Mouse (Mus musculus) hindbrain, embryonic 13.5 days (tissue): ENCODE measurements around the gene Chaf1b. TPM values are rescaled to one million over a fixed set of nuclear protein-coding genes. Genes with fewer than 3 reads are reported as not detected.

Source experiments
- ATAC-seq: fragments of 200-750 bp; cut with Nextera tagmentation; 2 replicates; pipeline ENCODE4 v1.8.0; 2017; ENCODE audit warnings: moderate TSS enrichment; ENCODE audit not compliant: low FRiP score
- H3K27ac ChIP-seq: fragments of 300-500 bp; sonication (generic); 2 replicates; pipeline ENCODE4 v1.5.1; 2015; ENCODE audit warnings: inconsistent platforms, mild to moderate bottlenecking, moderate library complexity
- H3K27me3 ChIP-seq: fragments of 300-500 bp; sonication (generic); 2 replicates; pipeline ENCODE4 v1.6.1; 2015; ENCODE audit warnings: mild to moderate bottlenecking, inconsistent platforms
- H3K36me3 ChIP-seq: fragments of 300-500 bp; sonication (generic); 2 replicates; pipeline ENCODE4 v1.6.1; 2015; ENCODE audit warnings: mild to moderate bottlenecking, inconsistent platforms
- H3K4me1 ChIP-seq: fragments of 300-500 bp; sonication (generic); replicated peaks from 2 replicates; pipeline ENCODE4 v1.6.1; 2015; ENCODE audit warnings: inconsistent platforms
- H3K4me2 ChIP-seq: fragments of 300-500 bp; sonication (generic); 2 replicates; pipeline ENCODE4 v1.6.1; 2015; ENCODE audit warnings: inconsistent platforms, mild to moderate bottlenecking, moderate library complexity
- H3K4me3 ChIP-seq: fragments of 300-500 bp; sonication (generic); 2 replicates; pipeline ENCODE4 v1.5.1; 2015; ENCODE audit warnings: mild to moderate bottlenecking, inconsistent platforms
- H3K9ac ChIP-seq: fragments of 300-500 bp; sonication (generic); 2 replicates; pipeline ENCODE4 v1.6.1; 2015; ENCODE audit warnings: mild to moderate bottlenecking, inconsistent platforms
- H3K9me3 ChIP-seq: fragments of 300-500 bp; sonication (generic); 2 replicates; pipeline ENCODE4 v1.6.1; 2016; ENCODE audit warnings: inconsistent platforms
- WGBS: fragments of 180-500 bp; shearing (Covaris S2); methylation state at CpG from one replicate; pipeline ENCODE4 v1.1.7; 2015; 5-methylcytosine and 5-hydroxymethylcytosine counted together
- polyA plus RNA-seq: library from polyadenylated mRNA; unstranded; fragments of >200 nt; fragmentation: Nextera tagmentation; extraction: Ambion mirVana; gene quantifications from 2 replicates; pipeline ENCODE4 v1.2.1, GENCODE M21; 2015

Chaf1b gene
- polyA plus RNA-seq = 21.4 and 26.5 TPM in 2 replicates

GRCm38 (mm10) chr16:93883423-93884085 is at the start of gene Chaf1b:
Gene Chaf1b, plus strand, starts transcription at chr16:93883901.
- Histone ChIP-seq H3K36me3 (peaks cover 8% of the 10 kb centered on the region; the same call in 1 of the 2 replicates), H3K4me2 (peak within 1 kb of the TSS; percentile 89), H3K9ac (peak within 1 kb of the TSS; percentile 77), H3K9me3 (no peaks in the 10 kb centered on the region), H3K4me3 (peak within 1 kb of the TSS; percentile 80), H3K4me1 (peaks cover 16% of the 10 kb centered on the region), H3K27ac (peak within 1 kb of the TSS; percentile 46), H3K27me3 (no peaks in the 10 kb centered on the region)
- under 1% methylated on average over 54 of the region's 54 CpGs for WGBS
- peak; percentile 95 for ATAC-seq

- no peak overlapping the region for H3K9ac ChIP-seq
- peak overlapping the region; percentile 86; the same call in 1 of the 2 replicates for H3K4me2 ChIP-seq
- no peaks in the 10 kb centered on the region for H3K27me3 ChIP-seq
- peaks cover 18% of the 10 kb centered on the region for H3K4me1 ChIP-seq
- WGBS = 93% methylated on average over 2 of the region's 2 CpGs
- H3K36me3 ChIP-seq = peaks cover 3% of the 10 kb centered on the region; the same call in 1 of the 2 replicates
- H3K9me3 ChIP-seq = no peaks in the 10 kb centered on the region
- no peak for ATAC-seq
- no peak overlapping the region for H3K27ac ChIP-seq
- H3K4me3 ChIP-seq = no peak overlapping the region
Measured at GRCm38 (mm10) chr16:93834076-93834475, 49.6 kb upstream of the Chaf1b start.

GRCm38 (mm10) chr16:93839049-93839448 is 44.7 kb upstream of the Chaf1b start:
- H3K4me1 ChIP-seq = peaks cover 5% of the 10 kb centered on the region
- H3K4me2 ChIP-seq = no peak overlapping the region
- no peak for ATAC-seq
- peaks cover 5% of the 10 kb centered on the region; the same call in 1 of the 2 replicates for H3K36me3 ChIP-seq
- H3K4me3 ChIP-seq = no peak overlapping the region
- WGBS = 97% methylated on average over 1 of the region's 1 CpGs
- no peak overlapping the region for H3K27ac ChIP-seq
- no peaks in the 10 kb centered on the region for H3K9me3 ChIP-seq
- no peak overlapping the region for H3K9ac ChIP-seq
- no peaks in the 10 kb centered on the region for H3K27me3 ChIP-seq

DNA sequence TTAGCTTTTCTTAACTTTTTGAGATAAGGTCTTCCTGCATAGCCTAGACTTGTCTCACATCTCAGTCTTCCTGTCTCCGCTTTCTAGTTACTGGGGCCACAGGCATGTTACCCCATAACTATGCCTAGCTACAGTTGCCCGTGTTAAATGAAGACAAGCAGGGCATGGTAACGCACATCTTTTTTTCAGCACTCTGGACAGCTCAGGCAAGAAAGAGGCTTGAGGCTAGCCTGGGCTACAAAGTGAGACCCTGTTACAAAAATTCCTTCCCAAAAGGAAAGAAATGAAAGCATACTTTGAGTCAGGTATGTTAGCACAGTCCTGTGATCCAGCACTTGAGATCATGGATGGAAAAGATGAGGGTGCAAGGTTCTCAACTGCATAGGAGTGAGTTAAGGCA is 33.2 kb upstream of the Chaf1b start:
- no peak for ATAC-seq
- no peaks in the 10 kb centered on the region for H3K27me3 ChIP-seq
- no peaks in the 10 kb centered on the region for H3K9me3 ChIP-seq
- no peak overlapping the region for H3K4me3 ChIP-seq
- no peak overlapping the region for H3K27ac ChIP-seq
- H3K36me3 ChIP-seq = peaks cover 83% of the 10 kb centered on the region
- no peak overlapping the region for H3K9ac ChIP-seq
- no peak overlapping the region for H3K4me2 ChIP-seq
- no peaks in the 10 kb centered on the region for H3K4me1 ChIP-seq
- 95% methylated on average over 3 of the region's 3 CpGs for WGBS

- H3K9ac ChIP-seq = no peak overlapping the region
- no peak overlapping the region for H3K4me3 ChIP-seq
- no peaks in the 10 kb centered on the region for H3K27me3 ChIP-seq
- H3K4me1 ChIP-seq = no peaks in the 10 kb centered on the region
- no peaks in the 10 kb centered on the region for H3K9me3 ChIP-seq
- no peak overlapping the region for H3K27ac ChIP-seq
- H3K36me3 ChIP-seq = peaks cover 84% of the 10 kb centered on the region
- ATAC-seq = no peak
- WGBS = 92% methylated on average over 4 of the region's 4 CpGs
- H3K4me2 ChIP-seq = no peak overlapping the region
Measured at GRCm38 (mm10) chr16:93859967-93860366, 23.7 kb upstream of the Chaf1b start.

- Histone ChIP-seq H3K27me3 (no peaks in the 10 kb centered on the region), H3K4me1 (no peaks in the 10 kb centered on the region), H3K9ac (no peak overlapping the region), H3K27ac (no peak overlapping the region), H3K4me3 (no peak overlapping the region), H3K9me3 (no peaks in the 10 kb centered on the region), H3K36me3 (peaks cover 86% of the 10 kb centered on the region), H3K4me2 (no peak overlapping the region)
- no peak for ATAC-seq
Measured at GRCm38 (mm10) chr16:93860686-93861085, 23.0 kb upstream of the Chaf1b start.

DNA sequence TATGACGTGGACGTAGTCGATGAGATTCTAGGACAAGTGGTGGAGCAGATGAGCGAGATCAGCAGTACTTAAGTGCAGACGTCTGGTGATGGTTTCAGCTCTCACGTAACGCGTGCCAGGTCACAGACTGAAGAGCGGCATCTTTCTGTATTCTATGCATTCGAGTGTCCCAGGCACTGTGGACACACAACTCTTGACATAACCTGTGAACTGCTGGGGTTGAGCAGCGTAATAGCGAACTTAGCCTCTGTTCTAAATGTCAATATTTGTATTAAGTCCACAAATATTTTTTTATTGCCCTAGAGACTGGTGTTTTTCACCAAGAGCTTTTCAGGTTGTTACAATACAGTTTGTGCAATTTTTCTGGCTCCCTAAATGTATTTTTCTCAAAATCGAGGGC is 8.9 kb upstream of the Chaf1b start:
- H3K4me1 ChIP-seq = no peaks in the 10 kb centered on the region
- no peak overlapping the region for H3K4me2 ChIP-seq
- 92% methylated on average over 13 of the region's 13 CpGs for WGBS
- H3K27ac ChIP-seq = no peak overlapping the region
- no peaks in the 10 kb centered on the region for H3K27me3 ChIP-seq
- no peak overlapping the region for H3K4me3 ChIP-seq
- no peak for ATAC-seq
- no peak overlapping the region for H3K9ac ChIP-seq
- no peaks in the 10 kb centered on the region for H3K9me3 ChIP-seq
- peaks cover 70% of the 10 kb centered on the region for H3K36me3 ChIP-seq

DNA sequence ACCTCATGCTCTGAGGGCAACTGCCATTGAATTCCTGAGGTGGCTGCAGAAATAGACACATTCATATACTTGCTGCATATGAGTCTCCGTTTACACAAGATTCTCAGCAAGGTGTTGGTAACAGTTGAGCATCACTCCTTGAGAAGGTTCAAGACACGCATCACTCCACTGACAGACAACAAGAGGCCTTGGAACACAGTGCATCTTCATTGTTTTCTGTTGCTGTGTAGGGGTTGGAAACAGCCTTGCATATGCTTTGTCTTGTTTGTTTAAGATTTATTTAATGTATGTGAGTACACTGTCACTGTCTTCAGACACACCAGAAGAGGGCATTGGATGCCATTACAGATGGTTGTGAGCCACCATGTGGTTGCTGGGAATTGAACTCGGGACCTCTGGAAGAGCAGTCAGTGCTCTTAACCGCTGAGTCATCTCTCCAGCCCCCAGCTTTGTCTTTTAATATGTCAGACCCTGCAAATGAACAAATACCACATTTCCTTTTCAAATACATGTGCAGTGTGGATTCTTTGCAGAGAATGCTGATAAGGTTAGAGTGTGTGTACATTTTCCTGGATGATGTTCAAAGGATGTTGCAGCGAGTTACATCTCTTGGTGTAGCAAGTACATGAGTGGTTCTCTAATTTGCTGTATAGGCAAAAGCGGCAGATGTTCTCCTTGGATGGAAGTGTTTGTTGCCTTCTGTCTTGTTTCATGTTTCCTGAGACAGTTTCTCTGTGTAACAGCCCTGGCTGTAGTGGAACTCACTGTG is 5.9 kb upstream of the Chaf1b start:
- H3K9me3 ChIP-seq = no peaks in the 10 kb centered on the region
- no peaks in the 10 kb centered on the region for H3K27me3 ChIP-seq
- no peaks in the 10 kb centered on the region for H3K4me1 ChIP-seq
- peaks cover 43% of the 10 kb centered on the region for H3K36me3 ChIP-seq
- 92% methylated on average over 6 of the region's 6 CpGs for WGBS
- H3K9ac ChIP-seq = no peak overlapping the region
- no peak overlapping the region for H3K27ac ChIP-seq
- no peak for ATAC-seq
- H3K4me2 ChIP-seq = no peak overlapping the region
- H3K4me3 ChIP-seq = no peak overlapping the region

DNA sequence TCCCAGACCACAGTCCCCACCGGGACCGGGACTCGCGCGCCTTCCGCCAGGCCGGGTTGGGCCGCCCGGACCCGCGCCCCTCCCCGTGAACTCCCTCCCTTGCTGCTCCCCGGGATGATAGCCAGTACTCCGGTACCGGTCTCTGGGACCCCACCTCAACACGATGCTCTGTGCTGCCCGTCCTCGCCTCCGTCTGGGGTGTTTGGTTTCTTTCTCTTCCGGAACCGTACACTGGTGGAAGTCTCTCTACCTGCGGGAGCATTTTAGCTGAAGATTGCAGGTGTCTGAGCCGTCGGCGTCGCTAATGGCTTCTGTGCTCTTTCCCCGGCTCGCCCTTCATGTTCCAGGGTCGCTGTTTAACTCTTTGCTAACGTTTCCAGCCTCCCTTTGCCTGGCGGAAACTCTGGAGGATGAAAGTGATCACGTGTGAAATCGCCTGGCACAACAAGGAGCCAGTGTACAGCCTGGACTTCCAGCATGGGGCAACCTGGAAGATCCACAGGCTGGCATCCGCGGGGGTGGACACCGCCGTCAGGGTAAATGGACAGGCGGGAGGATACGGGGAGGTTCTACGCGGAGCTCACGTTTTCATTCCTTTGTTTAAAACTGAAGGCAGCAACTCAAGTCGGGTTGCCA is 503 bp downstream of the Chaf1b start:
- Histone ChIP-seq H3K9me3 (no peaks in the 10 kb centered on the region), H3K4me2 (peak overlapping the region; percentile 89), H3K4me3 (peak overlapping the region; percentile 80), H3K27me3 (no peaks in the 10 kb centered on the region), H3K27ac (no peak overlapping the region), H3K4me1 (peaks cover 16% of the 10 kb centered on the region), H3K36me3 (peaks cover 14% of the 10 kb centered on the region), H3K9ac (peak overlapping the region; percentile 77)
- under 1% methylated on average over 42 of the region's 43 CpGs for WGBS
- ATAC-seq = peak; percentile 73

- Histone ChIP-seq H3K4me1 (peaks cover 16% of the 10 kb centered on the region), H3K9me3 (no peaks in the 10 kb centered on the region), H3K4me2 (peak overlapping the region; percentile 89), H3K27me3 (no peaks in the 10 kb centered on the region), H3K36me3 (peaks cover 17% of the 10 kb centered on the region), H3K27ac (no peak overlapping the region), H3K9ac (peak overlapping the region; percentile 77), H3K4me3 (peak overlapping the region; percentile 80)
- WGBS = 42% methylated on average over 5 of the region's 5 CpGs
- ATAC-seq = no peak
Measured at GRCm38 (mm10) chr16:93884722-93885113, 1.0 kb downstream of the Chaf1b start.

GRCm38 (mm10) chr16:93888481-93888880 is 4.8 kb downstream of the Chaf1b start:
- no peak overlapping the region for H3K4me2 ChIP-seq
- no peak for ATAC-seq
- no peak overlapping the region for H3K27ac ChIP-seq

GRCm38 (mm10) chr16:93890948-93891604 is 7.4 kb downstream of the Chaf1b start:
- no peaks in the 10 kb centered on the region for H3K27me3 ChIP-seq
- no peak overlapping the region for H3K4me3 ChIP-seq
- no peaks in the 10 kb centered on the region for H3K9me3 ChIP-seq
- no peak overlapping the region for H3K27ac ChIP-seq
- no peaks in the 10 kb centered on the region for H3K4me1 ChIP-seq
- H3K36me3 ChIP-seq = peaks cover 36% of the 10 kb centered on the region
- no peak for ATAC-seq
- 88% methylated on average over 12 of the region's 12 CpGs for WGBS
- H3K4me2 ChIP-seq = no peak overlapping the region
- H3K9ac ChIP-seq = no peak overlapping the region

More at GRCm38 (mm10) chr16:93888481-93888880, 4.8 kb downstream of the Chaf1b start:
- no peaks in the 10 kb centered on the region for H3K27me3 ChIP-seq
- H3K4me1 ChIP-seq = peaks cover 16% of the 10 kb centered on the region
- H3K9ac ChIP-seq = no peak overlapping the region
- no peaks in the 10 kb centered on the region for H3K9me3 ChIP-seq
- 90% methylated on average over 6 of the region's 6 CpGs for WGBS
- peaks cover 36% of the 10 kb centered on the region for H3K36me3 ChIP-seq
- H3K4me3 ChIP-seq = no peak overlapping the region
